Mouse (Mus musculus): ENCODE measurements around the gene Rell1. TPM values are rescaled to one million over a fixed set of nuclear protein-coding genes. Genes with fewer than 3 reads are reported as not detected.

Rell1 gene
- polyA plus RNA-seq (2012): 1.5 and 3.3 TPM in 2 replicates

- no peak for TF ChIP-seq GATA1 (IDR thresholded peaks at IDR 0.05; ENCODE audit: low read length)
Measured at GRCm38 (mm10) chr5:63968443-63969415, at the start of gene Rell1. TSS of gene Rell1 (minus strand) at chr5:63968897.

GRCm38 (mm10) chr5:64012596-64013366 is 44.1 kb upstream of the Rell1 start:
- TF ChIP-seq GATA1 (IDR thresholded peaks at IDR 0.05; ENCODE audit: low read length): no peak

- no peak for TF ChIP-seq GATA1 (IDR thresholded peaks at IDR 0.05; ENCODE audit: low read length)
Measured at GRCm38 (mm10) chr5:64006548-64006947, 37.9 kb upstream of the Rell1 start.

GRCm38 (mm10) chr5:64003302-64003701 is 34.6 kb upstream of the Rell1 start:
- TF ChIP-seq GATA1 (IDR thresholded peaks at IDR 0.05; ENCODE audit: low read length): no peak

GRCm38 (mm10) chr5:63993865-63994264 is 25.2 kb upstream of the Rell1 start:
- no peak for TF ChIP-seq GATA1 (IDR thresholded peaks at IDR 0.05; ENCODE audit: low read length)

GRCm38 (mm10) chr5:63990675-63991074 is 22.0 kb upstream of the Rell1 start:
- no peak for TF ChIP-seq GATA1 (IDR thresholded peaks at IDR 0.05; ENCODE audit: low read length)

GRCm38 (mm10) chr5:63986337-63986736 is 17.6 kb upstream of the Rell1 start:
- no peak for TF ChIP-seq GATA1 (IDR thresholded peaks at IDR 0.05; ENCODE audit: low read length)

GRCm38 (mm10) chr5:63982296-63982695 is 13.6 kb upstream of the Rell1 start:
- no peak for TF ChIP-seq GATA1 (IDR thresholded peaks at IDR 0.05; ENCODE audit: low read length)

GRCm38 (mm10) chr5:63970991-63971390 is 2.3 kb upstream of the Rell1 start:
- TF ChIP-seq GATA1 (IDR thresholded peaks at IDR 0.05; ENCODE audit: low read length): no peak

- no peak for TF ChIP-seq GATA1 (IDR thresholded peaks at IDR 0.05; ENCODE audit: low read length)
Measured at GRCm38 (mm10) chr5:63970281-63970732, 1.6 kb upstream of the Rell1 start.

GRCm38 (mm10) chr5:63969476-63970112 is 897 bp upstream of the Rell1 start:
- no peak for TF ChIP-seq GATA1 (IDR thresholded peaks at IDR 0.05; ENCODE audit: low read length)

GRCm38 (mm10) chr5:63967591-63968141 is 1.0 kb downstream of the Rell1 start:
- TF ChIP-seq GATA1 (IDR thresholded peaks at IDR 0.05; ENCODE audit: low read length): no peak

- TF ChIP-seq GATA1 (IDR thresholded peaks at IDR 0.05; ENCODE audit: low read length): no peak
Measured at GRCm38 (mm10) chr5:63966379-63966778, 2.3 kb downstream of the Rell1 start.

GRCm38 (mm10) chr5:63965946-63966345 is 2.8 kb downstream of the Rell1 start:
- no peak for TF ChIP-seq GATA1 (IDR thresholded peaks at IDR 0.05; ENCODE audit: low read length)

- no peak for TF ChIP-seq GATA1 (IDR thresholded peaks at IDR 0.05; ENCODE audit: low read length)
Measured at GRCm38 (mm10) chr5:63964576-63964975, 4.1 kb downstream of the Rell1 start.
